ENCODE assay signal across 10 mouse cellular contexts in genomic region chr4:142144096-142144495, GRCm38 (mm10). TPM values are rescaled to one million over a fixed set of nuclear protein-coding genes. Genes with fewer than 3 reads are reported as not detected.
A peak's percentile ranks its signal among the peaks of the same experiment; 100 is the strongest.
DNase-seq lines count a peak whose midpoint lies in the region; ATAC-seq and TF ChIP-seq lines count a peak whose summit lies in the region.
"Had no signal": no experiment of that assay in that cellular context is flagged by ENCODE, and none has a peak within 500 bp of the region (broad histone marks: within the 10 kb centered on the region; RNA-seq: fewer than 3 reads in every experiment).

No protein-coding gene starts in this region.

- H3K36me3 ChIP-seq in midbrain, embryonic 14.5 days (ENCODE audit: control insufficient read depth, insufficient read depth, low read length) = peaks cover 57% of the 10 kb centered on the region
- peaks cover 69% of the 10 kb centered on the region for H3K36me3 ChIP-seq in midbrain, embryonic 10.5 days
- H3K36me3 ChIP-seq in small intestine, adult 2 months (ENCODE audit: control insufficient read depth, insufficient read depth, low read length) = peaks cover 5% of the 10 kb centered on the region; the same call in 1 of the 2 replicates

- H3K9ac ChIP-seq in midbrain, embryonic 14.5 days (replicated peaks; ENCODE audit: low read length) = no peak overlapping the region
- H3K9ac ChIP-seq: forebrain, embryonic 12.5 days; limb, embryonic 12.5 days had no signal

- TF ChIP-seq POLR2A in cortical plate, adult 2 months (IDR thresholded peaks at IDR 0.05; ENCODE audit: extremely low read depth, insufficient read depth, low read length) = no peak
- TF ChIP-seq POLR2A in small intestine, adult 2 months (IDR thresholded peaks at IDR 0.05; ENCODE audit: low read depth, low read length) = no peak

- no peaks in the 10 kb centered on the region for H3K27me3 ChIP-seq in midbrain, embryonic 14.5 days (ENCODE audit: control insufficient read depth, insufficient read depth, low read length)
- H3K27me3 ChIP-seq in midbrain, embryonic 10.5 days (ENCODE audit: low read depth, poor library complexity, severe bottlenecking) = no peaks in the 10 kb centered on the region
- H3K27me3 ChIP-seq in small intestine, adult 2 months (ENCODE audit: control insufficient read depth, insufficient read depth, low read length) = no peaks in the 10 kb centered on the region
- H3K27me3 ChIP-seq: forebrain, embryonic 12.5 days; limb, embryonic 12.5 days had no signal

- H3K27ac ChIP-seq in gastrocnemius, adult 2 months = no peak overlapping the region
- no peak overlapping the region for H3K27ac ChIP-seq in midbrain, embryonic 14.5 days (replicated peaks; ENCODE audit: low read depth, low read length)
- no peak overlapping the region for H3K27ac ChIP-seq in midbrain, embryonic 10.5 days (replicated peaks)
- H3K27ac ChIP-seq in cortical plate, adult 2 months (ENCODE audit: insufficient read depth, low read length) = no peak overlapping the region
- no peak overlapping the region for H3K27ac ChIP-seq in small intestine, adult 2 months (ENCODE audit: insufficient read depth, low read depth, low read length)
- H3K27ac ChIP-seq: forebrain, embryonic 12.5 days; limb, embryonic 12.5 days had no signal

- no peak overlapping the region for H3K4me2 ChIP-seq in midbrain, embryonic 14.5 days (ENCODE audit: low read length)
- H3K4me2 ChIP-seq: forebrain, embryonic 12.5 days; limb, embryonic 12.5 days had no signal

- H3K4me3 ChIP-seq in gastrocnemius, adult 2 months = no peak overlapping the region
- H3K4me3 ChIP-seq in midbrain, embryonic 14.5 days (replicated peaks; ENCODE audit: low read depth, low read length) = no peak overlapping the region
- H3K4me3 ChIP-seq in midbrain, embryonic 10.5 days = no peak overlapping the region
- no peak overlapping the region for H3K4me3 ChIP-seq in cortical plate, adult 2 months (ENCODE audit: insufficient read depth, low read length)
- no peak overlapping the region for H3K4me3 ChIP-seq in small intestine, adult 2 months (ENCODE audit: low read depth, low read length)
- H3K4me3 ChIP-seq: forebrain, embryonic 12.5 days; limb, embryonic 12.5 days had no signal

- intact Hi-C loops in gastrocnemius, adult 2 months (cut with DNase I) = loop anchor here (1.0 kb wide), 2 partner anchors 31 to 139 kb away; no protein-coding TSS in a partner anchor
- intact Hi-C loops in gastrocnemius, postnatal 36 days (cut with DNase I) = loop anchor here (2.0 kb wide), 1 partner anchor 31 kb away; no protein-coding TSS in a partner anchor

- peak; percentile 84 for TF ChIP-seq CTCF in gastrocnemius, adult 2 months (IDR thresholded peaks at IDR 0.05)
- peak; percentile 14; the same call in 1 of the 2 replicates for TF ChIP-seq CTCF in cortical plate, adult 2 months (IDR thresholded peaks at IDR 0.05; ENCODE audit: extremely low read depth, insufficient read depth, low read length)
- TF ChIP-seq CTCF in small intestine, adult 2 months (IDR thresholded peaks at IDR 0.05; ENCODE audit: extremely low read depth, insufficient read length, insufficient replicate concordance, low read depth, low read length) = peak; percentile 2; the same call in 1 of the 2 replicates

- no peak for DNase-seq in gastrocnemius, adult 2 months
- no peak for DNase-seq in gastrocnemius, postnatal 36 days
- DNase-seq in midbrain, embryonic 14.5 days = peak; percentile 55
- DNase-seq in midbrain, embryonic 10.5 days (ENCODE audit: low spot score) = no peak
- DNase-seq in urinary bladder, postnatal 10 days (ENCODE audit: low spot score) = no peak

- 47% methylated on average over 5 of the region's 5 CpGs for WGBS in midbrain, embryonic 14.5 days
- WGBS in midbrain, embryonic 10.5 days = 51% methylated on average over 5 of the region's 5 CpGs
- WGBS in small intestine, adult 2 months = 22% methylated on average over 5 of the region's 5 CpGs

- no peaks in the 10 kb centered on the region for H3K4me1 ChIP-seq in midbrain, embryonic 14.5 days (ENCODE audit: control insufficient read depth, insufficient read depth, low read length)
- peaks cover 11% of the 10 kb centered on the region for H3K4me1 ChIP-seq in midbrain, embryonic 10.5 days
- no peaks in the 10 kb centered on the region for H3K4me1 ChIP-seq in cortical plate, adult 2 months (ENCODE audit: control insufficient read depth, insufficient read depth, low read length)
- no peaks in the 10 kb centered on the region for H3K4me1 ChIP-seq in small intestine, adult 2 months (ENCODE audit: control insufficient read depth, insufficient read depth, insufficient read length, low read length)
- H3K4me1 ChIP-seq: forebrain, embryonic 12.5 days had no signal

- no peak for ATAC-seq in midbrain, embryonic 14.5 days (ENCODE audit: low FRiP score, low TSS enrichment)
- ATAC-seq in megakaryocyte-erythroid progenitor cell, adult 5-6 weeks (replicated peaks; ENCODE audit: low FRiP score, low TSS enrichment, poor library complexity, severe bottlenecking) = no peak

- H3K9me3 ChIP-seq in midbrain, embryonic 14.5 days (ENCODE audit: control insufficient read depth, low read length) = 0 out of 2 replicates have a peak, but pooled peaks cover 3% of the 10 kb centered on the region
- H3K9me3 ChIP-seq in midbrain, embryonic 10.5 days (replicated peaks) = no peaks in the 10 kb centered on the region
- H3K9me3 ChIP-seq: forebrain, embryonic 12.5 days had no signal

RNA-seq across cellular contexts. Expression of gene Tmem51, which starts 60.0 kb away (rescaled TPM):
- under 1 TPM; 0.66 to 0.75 TPM for total RNA-seq in gastrocnemius, adult 2 months (2021)
- 1 to 10 TPM; 1.1 to 1.2 TPM for total RNA-seq in gastrocnemius, postnatal 36 days (2021)
- 4.8 and 7.2 TPM in 2 replicates for polyA plus RNA-seq in midbrain, embryonic 14.5 days (2014; fragmentation: Nextera tagmentation; extraction: Ambion mirVana)
- polyA plus RNA-seq in midbrain, embryonic 10.5 days (2016; fragmentation: Nextera tagmentation; extraction: Ambion mirVana) = 13.3 and 13.6 TPM in 2 replicates
- 8.4 and 9.7 TPM in 2 replicates for polyA plus RNA-seq in cortical plate, adult 2 months (2012; rRNA removed)
- polyA plus RNA-seq in small intestine, adult 2 months (2012; rRNA removed) = 21.0 and 30.5 TPM in 2 replicates
- total RNA-seq in megakaryocyte-erythroid progenitor cell, adult 5-6 weeks (2014; fragmentation: Nextera tagmentation) = 0.42 TPM in 1 of 2 replicates, not detected in the other
- not detected in 2 replicates for total RNA-seq in megakaryocyte-erythroid progenitor cell, adult 5-6 weeks (2017)

Comparison
In these comparisons a context has a peak if more than half of its experiments do, and no peak if none do; other contexts are left out.
1. CTCF ChIP-seq: peak in every context shown above with its lines; median percentile 84 in gastrocnemius, adult 2 months; 14 in cortical plate, adult 2 months; 2 in small intestine, adult 2 months.